Mouse (Mus musculus): ENCODE results near the gene Mapk8ip1. TPM values are rescaled to one million over a fixed set of nuclear protein-coding genes. Genes with fewer than 3 reads are reported as not detected.

The Mapk8ip1 gene
- polyA plus RNA-seq, 1 experiment from 2014 or later, result 6.3 TPM

GRCm38 (mm10) chr2:92437875-92438274, 36.8 kb upstream of the Mapk8ip1 start:
- DNase-seq (ENCODE audit: low spot score) (peak; percentile 69), ATAC-seq (replicated peaks; ENCODE audit: low FRiP score) (no peak)
- peak overlapping the region; percentile 49 for H3K4me2 ChIP-seq
- H3K9me3 ChIP-seq (ENCODE audit: control insufficient read depth, low read length), result no peaks in the 10 kb centered on the region
- no peak overlapping the region for H3K9ac ChIP-seq (ENCODE audit: low read depth, low read length)
- no peak overlapping the region for H3K4me3 ChIP-seq (ENCODE audit: low read depth, low read length)
- H3K27ac ChIP-seq (ENCODE audit: low read depth, low read length), result no peak overlapping the region
- WGBS, result under 1% methylated on average over 5 of the region's 5 CpGs
- no peaks in the 10 kb centered on the region for H3K27me3 ChIP-seq (replicated peaks; ENCODE audit: control insufficient read depth, insufficient read depth, low read length)
- H3K4me1 ChIP-seq (replicated peaks; ENCODE audit: control insufficient read depth, insufficient read depth, low read length), result peaks cover 14% of the 10 kb centered on the region
- no peaks in the 10 kb centered on the region for H3K36me3 ChIP-seq (ENCODE audit: control insufficient read depth, insufficient read depth, low read length)

GRCm38 (mm10) chr2:92437366-92437765, 36.3 kb upstream of the Mapk8ip1 start:
- Histone ChIP-seq H3K4me1 (replicated peaks; ENCODE audit: control insufficient read depth, insufficient read depth, low read length) (peaks cover 16% of the 10 kb centered on the region), H3K27ac (ENCODE audit: low read depth, low read length) (no peak overlapping the region)
- ATAC-seq (replicated peaks; ENCODE audit: low FRiP score), result no peak

GRCm38 (mm10) chr2:92435023-92435422, 34.0 kb upstream of the Mapk8ip1 start:
- no peak overlapping the region for H3K4me3 ChIP-seq (ENCODE audit: low read depth, low read length)
- ATAC-seq (replicated peaks; ENCODE audit: low FRiP score) (no peak), DNase-seq (ENCODE audit: low spot score) (no peak)
- H3K4me2 ChIP-seq, result no peak overlapping the region; the same call in 1 of the 2 replicates
- H3K27me3 ChIP-seq (replicated peaks; ENCODE audit: control insufficient read depth, insufficient read depth, low read length), result no peaks in the 10 kb centered on the region
- no peak overlapping the region for H3K27ac ChIP-seq (ENCODE audit: low read depth, low read length)
- H3K9ac ChIP-seq (ENCODE audit: low read depth, low read length), result no peak overlapping the region
- WGBS, result 61% methylated on average over 6 of the region's 6 CpGs
- no peaks in the 10 kb centered on the region for H3K9me3 ChIP-seq (ENCODE audit: control insufficient read depth, low read length)
- H3K4me1 ChIP-seq (replicated peaks; ENCODE audit: control insufficient read depth, insufficient read depth, low read length), result peaks cover 30% of the 10 kb centered on the region
- H3K36me3 ChIP-seq (ENCODE audit: control insufficient read depth, insufficient read depth, low read length), result no peaks in the 10 kb centered on the region

More at GRCm38 (mm10) chr2:92437366-92437765, 36.3 kb upstream of the Mapk8ip1 start:
- 49% methylated on average over 4 of the region's 4 CpGs for WGBS
- Histone ChIP-seq H3K9ac (ENCODE audit: low read depth, low read length) (no peak overlapping the region), H3K27me3 (replicated peaks; ENCODE audit: control insufficient read depth, insufficient read depth, low read length) (no peaks in the 10 kb centered on the region), H3K9me3 (ENCODE audit: control insufficient read depth, low read length) (no peaks in the 10 kb centered on the region), H3K36me3 (ENCODE audit: control insufficient read depth, insufficient read depth, low read length) (no peaks in the 10 kb centered on the region), H3K4me3 (ENCODE audit: low read depth, low read length) (no peak overlapping the region), H3K4me2 (peak overlapping the region; percentile 49)
- no peak for DNase-seq (ENCODE audit: low spot score)

- peak overlapping the region; percentile 74 for H3K4me2 ChIP-seq
- no peak for DNase-seq (ENCODE audit: low spot score)
- ATAC-seq (replicated peaks; ENCODE audit: low FRiP score), result no peak
- peak overlapping the region; percentile 87 for H3K4me3 ChIP-seq (ENCODE audit: low read depth, low read length)
- WGBS, result 12% methylated on average over 12 of the region's 12 CpGs
- H3K36me3 ChIP-seq (ENCODE audit: control insufficient read depth, insufficient read depth, low read length), result no peaks in the 10 kb centered on the region
- no peak overlapping the region for H3K27ac ChIP-seq (ENCODE audit: low read depth, low read length)
- no peaks in the 10 kb centered on the region for H3K9me3 ChIP-seq (ENCODE audit: control insufficient read depth, low read length)
- H3K27me3 ChIP-seq (replicated peaks; ENCODE audit: control insufficient read depth, insufficient read depth, low read length), result no peaks in the 10 kb centered on the region
- peak overlapping the region; percentile 42 for H3K9ac ChIP-seq (ENCODE audit: low read depth, low read length)
- peaks cover 36% of the 10 kb centered on the region for H3K4me1 ChIP-seq (replicated peaks; ENCODE audit: control insufficient read depth, insufficient read depth, low read length)
Observed at GRCm38 (mm10) chr2:92434375-92434745, 33.3 kb upstream of the Mapk8ip1 start.

- peak; percentile 98 for DNase-seq (ENCODE audit: low spot score)
- Histone ChIP-seq H3K4me1 (replicated peaks; ENCODE audit: control insufficient read depth, insufficient read depth, low read length) (peaks cover 36% of the 10 kb centered on the region), H3K4me3 (ENCODE audit: low read depth, low read length) (peak within 1 kb of the TSS; percentile 87), H3K27ac (ENCODE audit: low read depth, low read length) (peak within 1 kb of the TSS; percentile 63; the same call in 1 of the 2 replicates), H3K9ac (ENCODE audit: low read depth, low read length) (peak within 1 kb of the TSS; percentile 84), H3K9me3 (ENCODE audit: control insufficient read depth, low read length) (no peaks in the 10 kb centered on the region), H3K4me2 (peak within 1 kb of the TSS; percentile 77), H3K36me3 (ENCODE audit: control insufficient read depth, insufficient read depth, low read length) (no peaks in the 10 kb centered on the region), H3K27me3 (replicated peaks; ENCODE audit: control insufficient read depth, insufficient read depth, low read length) (no peaks in the 10 kb centered on the region)
- peak; percentile 97 for ATAC-seq (replicated peaks; ENCODE audit: low FRiP score)
- under 1% methylated on average over 75 of the region's 76 CpGs for WGBS
Observed at GRCm38 (mm10) chr2:92433578-92434374, 32.7 kb upstream of the Mapk8ip1 start, which contains the start of gene Cry2. Gene Cry2, minus strand, starts transcription at chr2:92434043.

GRCm38 (mm10) chr2:92432299-92433295, 31.5 kb upstream of the Mapk8ip1 start:
- DNase-seq (ENCODE audit: low spot score), result no peak
- Histone ChIP-seq H3K4me3 (ENCODE audit: low read depth, low read length) (peak overlapping the region; percentile 87), H3K27ac (ENCODE audit: low read depth, low read length) (peak overlapping the region; percentile 42; the same call in 1 of the 2 replicates), H3K4me2 (peak overlapping the region; percentile 77), H3K9me3 (ENCODE audit: control insufficient read depth, low read length) (no peaks in the 10 kb centered on the region), H3K4me1 (replicated peaks; ENCODE audit: control insufficient read depth, insufficient read depth, low read length) (peaks cover 41% of the 10 kb centered on the region), H3K9ac (ENCODE audit: low read depth, low read length) (peak overlapping the region; percentile 84), H3K27me3 (replicated peaks; ENCODE audit: control insufficient read depth, insufficient read depth, low read length) (no peaks in the 10 kb centered on the region), H3K36me3 (ENCODE audit: control insufficient read depth, insufficient read depth, low read length) (no peaks in the 10 kb centered on the region)
- WGBS, result 43% methylated on average over 17 of the region's 17 CpGs
- ATAC-seq (replicated peaks; ENCODE audit: low FRiP score), result no peak

- peak overlapping the region; percentile 49 for H3K9ac ChIP-seq (ENCODE audit: low read depth, low read length)
- no peaks in the 10 kb centered on the region for H3K9me3 ChIP-seq (ENCODE audit: control insufficient read depth, low read length)
- peak overlapping the region; percentile 4; the same call in 1 of the 2 replicates for H3K27ac ChIP-seq (ENCODE audit: low read depth, low read length)
- no peak for ATAC-seq (replicated peaks; ENCODE audit: low FRiP score)
- H3K4me1 ChIP-seq (replicated peaks; ENCODE audit: control insufficient read depth, insufficient read depth, low read length), result peaks cover 38% of the 10 kb centered on the region
- no peaks in the 10 kb centered on the region for H3K27me3 ChIP-seq (replicated peaks; ENCODE audit: control insufficient read depth, insufficient read depth, low read length)
- no peak for DNase-seq (ENCODE audit: low spot score)
- H3K4me2 ChIP-seq, result peak overlapping the region; percentile 77
- H3K4me3 ChIP-seq (ENCODE audit: low read depth, low read length), result peak overlapping the region; percentile 35
- no peaks in the 10 kb centered on the region for H3K36me3 ChIP-seq (ENCODE audit: control insufficient read depth, insufficient read depth, low read length)
- 49% methylated on average over 11 of the region's 11 CpGs for WGBS
Observed at GRCm38 (mm10) chr2:92431611-92432179, 30.6 kb upstream of the Mapk8ip1 start.

Data from liver, embryonic 11.5 days (tissue).